Mouse (Mus musculus) MEL (cell line): ENCODE data around the gene Cby3.

Experiments used
- CTCF ChIP-seq, 3 experiments: IDR thresholded peaks in 2 of 3; conservative IDR thresholded peaks in 1 of 3; 2 replicates each; pipeline ENCODE4 v1.5.1; 2011 to 2012; ENCODE audit warnings: low read length in 3 of 3, low read depth in 2 of 3, mild to moderate bottlenecking in 2 of 3, improper control_type of control experiment in 1 of 3, inconsistent platforms in 1 of 3, mixed read lengths in 1 of 3, moderate library complexity in 1 of 3; ENCODE audit not compliant: control insufficient read depth in 1 of 3, insufficient read depth in 1 of 3, poor library complexity in 1 of 3, severe bottlenecking in 1 of 3
- E2F4 ChIP-seq: IDR thresholded peaks from 2 replicates; pipeline ENCODE4 v1.6.1; 2011; ENCODE audit warnings: low read depth, low read length, improper control_type of control experiment, borderline replicate concordance
- ELF1 ChIP-seq: IDR thresholded peaks from 2 replicates; pipeline ENCODE4 v1.6.1; 2014; ENCODE audit warnings: low read depth, mild to moderate bottlenecking, inconsistent platforms, low read length, improper control_type of control experiment, moderate library complexity

GRCm38 (mm10) chr11:50376156-50376790 is 22.0 kb downstream of the Cby3 start:
- TF ChIP-seq E2F4 (no peak), ELF1 (no peak), CTCF (IDR thresholded peaks at IDR 0.05 in 2 of 3, conservative IDR thresholded peaks at IDR 0.05 in 1 of 3; ENCODE audit: control insufficient read depth in 1 of 3, insufficient read depth in 1 of 3, low read depth in 2 of 3, low read length in 3 of 3, poor library complexity in 1 of 3, severe bottlenecking in 1 of 3) (no peak)
